Mouse (Mus musculus): ENCODE measurements around the gene Clnk. TPM values are rescaled to one million over a fixed set of nuclear protein-coding genes. Genes with fewer than 3 reads are reported as not detected.

Gene Clnk
- polyA plus RNA-seq, 1 experiment = 0.27 TPM

DNA sequence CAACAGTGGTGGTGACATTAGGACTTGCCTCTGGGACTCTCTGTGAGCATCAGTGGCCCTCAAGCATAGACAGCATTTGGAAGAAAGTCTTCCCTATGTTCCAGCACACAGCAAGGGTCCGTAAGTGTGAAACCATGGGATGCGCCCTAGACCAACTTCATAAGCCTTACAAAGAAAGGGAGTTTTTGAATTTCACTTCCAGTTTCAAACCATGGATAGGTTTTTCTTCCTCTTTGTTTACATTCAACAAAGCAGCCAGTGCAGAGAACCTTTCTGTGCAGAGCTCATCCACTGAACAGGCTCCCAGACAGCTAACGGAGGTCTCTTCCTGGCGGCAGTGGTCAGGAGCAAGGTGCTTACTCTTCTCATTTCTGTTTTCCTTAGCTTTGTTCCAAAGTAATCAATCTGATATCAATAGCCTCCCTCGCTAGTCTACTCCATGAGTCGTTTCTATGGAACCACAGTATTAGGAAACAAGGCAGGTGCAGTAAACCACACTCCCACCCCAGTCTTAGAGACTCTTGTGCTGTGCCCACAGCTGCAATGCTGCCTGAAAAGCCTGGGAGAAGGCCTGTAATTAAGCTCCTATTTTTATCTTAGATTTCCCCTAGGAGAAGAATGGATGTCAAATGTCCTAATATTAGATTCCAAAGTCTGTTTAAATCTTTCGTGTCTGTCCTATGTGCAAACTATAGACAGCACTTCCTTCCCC lies 169.1 kb downstream of the Clnk start:
- H3K4me3 ChIP-seq (ENCODE audit: control insufficient read depth, insufficient read depth, low read length) = no peak overlapping the region
- TF ChIP-seq CTCF (IDR thresholded peaks at IDR 0.05; ENCODE audit: borderline replicate concordance, control insufficient read depth, extremely low read depth, insufficient read depth, low read length, poor library complexity) (no peak), POLR2A (IDR thresholded peaks at IDR 0.05; ENCODE audit: control insufficient read depth, extremely low read depth, insufficient read depth, low read length, poor library complexity) (no peak)
- WGBS = 76% methylated on average over 7 of the region's 7 CpGs
- no peaks in the 10 kb centered on the region for H3K27me3 ChIP-seq (ENCODE audit: control insufficient read depth, insufficient read depth, low read length)
- no peak for DNase-seq
- H3K36me3 ChIP-seq (ENCODE audit: control insufficient read depth, insufficient read depth, low read length) = no peaks in the 10 kb centered on the region
- H3K27ac ChIP-seq (ENCODE audit: control insufficient read depth, insufficient read depth, low read length) = no peak overlapping the region
- no peaks in the 10 kb centered on the region for H3K4me1 ChIP-seq (replicated peaks; ENCODE audit: control insufficient read depth, insufficient read depth, low read length)

DNA sequence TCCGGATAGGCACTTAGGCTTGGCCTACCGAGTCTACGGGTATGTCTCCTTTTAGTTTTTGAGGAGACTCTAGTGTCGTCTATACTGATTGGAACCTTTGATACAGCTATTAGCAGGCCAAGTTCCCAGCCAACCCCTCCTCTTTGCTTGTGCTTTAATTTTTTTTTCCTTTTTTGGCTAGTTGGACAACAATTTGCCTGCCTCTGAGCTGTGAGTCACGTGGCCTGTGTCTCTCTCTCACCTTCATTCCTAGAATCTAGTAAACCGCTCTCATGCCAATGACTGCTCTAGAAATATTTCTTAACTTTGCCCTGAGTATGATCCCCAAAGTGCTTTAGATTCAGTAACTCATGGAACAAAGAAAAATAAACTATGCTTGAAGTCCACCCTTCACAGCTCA lies 173.7 kb downstream of the Clnk start:
- TF ChIP-seq CTCF (IDR thresholded peaks at IDR 0.05; ENCODE audit: borderline replicate concordance, control insufficient read depth, extremely low read depth, insufficient read depth, low read length, poor library complexity) (no peak), POLR2A (IDR thresholded peaks at IDR 0.05; ENCODE audit: control insufficient read depth, extremely low read depth, insufficient read depth, low read length, poor library complexity) (no peak)
- WGBS = 94% methylated on average over 6 of the region's 6 CpGs
- no peak for DNase-seq
- Histone ChIP-seq H3K36me3 (ENCODE audit: control insufficient read depth, insufficient read depth, low read length) (no peaks in the 10 kb centered on the region), H3K4me1 (replicated peaks; ENCODE audit: control insufficient read depth, insufficient read depth, low read length) (no peaks in the 10 kb centered on the region), H3K4me3 (ENCODE audit: control insufficient read depth, insufficient read depth, low read length) (no peak overlapping the region), H3K27ac (ENCODE audit: control insufficient read depth, insufficient read depth, low read length) (no peak overlapping the region), H3K27me3 (ENCODE audit: control insufficient read depth, insufficient read depth, low read length) (no peaks in the 10 kb centered on the region)

DNA sequence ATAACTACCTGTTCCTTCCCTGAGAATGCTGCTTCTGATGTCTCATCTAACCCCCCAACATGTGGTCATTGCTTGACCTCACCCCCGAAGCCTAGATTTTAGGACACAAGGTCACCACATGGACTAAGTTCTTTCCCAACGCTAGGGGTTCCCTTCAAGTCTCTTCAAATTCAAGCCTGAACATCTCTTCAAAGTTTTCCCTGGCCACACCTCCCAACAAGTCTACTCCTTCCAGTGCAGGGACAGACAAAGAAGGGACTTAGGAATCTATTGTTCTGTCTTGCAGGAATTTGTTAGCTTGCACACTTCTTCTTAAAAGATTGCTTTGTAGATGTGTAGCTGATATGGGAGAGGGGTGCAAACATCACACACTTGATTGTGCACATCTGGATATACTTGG lies 174.5 kb downstream of the Clnk start:
- Histone ChIP-seq H3K27ac (ENCODE audit: control insufficient read depth, insufficient read depth, low read length) (no peak overlapping the region), H3K4me3 (ENCODE audit: control insufficient read depth, insufficient read depth, low read length) (no peak overlapping the region), H3K36me3 (ENCODE audit: control insufficient read depth, insufficient read depth, low read length) (no peaks in the 10 kb centered on the region), H3K27me3 (ENCODE audit: control insufficient read depth, insufficient read depth, low read length) (no peaks in the 10 kb centered on the region), H3K4me1 (replicated peaks; ENCODE audit: control insufficient read depth, insufficient read depth, low read length) (no peaks in the 10 kb centered on the region)
- no peak for DNase-seq
- TF ChIP-seq POLR2A (IDR thresholded peaks at IDR 0.05; ENCODE audit: control insufficient read depth, extremely low read depth, insufficient read depth, low read length, poor library complexity) (no peak), CTCF (IDR thresholded peaks at IDR 0.05; ENCODE audit: borderline replicate concordance, control insufficient read depth, extremely low read depth, insufficient read depth, low read length, poor library complexity) (no peak)
- WGBS = 98% methylated on average over 2 of the region's 2 CpGs

DNA sequence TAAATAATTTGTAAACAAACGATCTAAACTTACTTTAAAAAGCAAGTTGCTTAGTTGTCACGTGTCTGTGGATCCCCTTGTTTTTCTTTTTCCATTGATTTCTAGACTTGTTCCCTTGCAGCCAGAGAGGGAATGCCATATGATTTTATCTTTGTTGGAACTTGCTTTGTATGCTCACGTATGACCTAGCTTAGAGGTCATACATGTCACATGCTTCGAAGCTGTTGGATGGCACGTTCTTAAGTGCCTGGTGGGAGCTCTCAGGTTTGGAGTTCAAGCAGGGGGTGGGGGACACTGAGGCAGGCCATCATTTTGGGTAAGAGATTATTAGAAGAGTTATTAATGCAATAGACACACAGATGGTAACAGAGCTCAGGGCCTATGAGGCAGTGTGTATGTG lies 178.1 kb downstream of the Clnk start:
- TF ChIP-seq CTCF (IDR thresholded peaks at IDR 0.05; ENCODE audit: borderline replicate concordance, control insufficient read depth, extremely low read depth, insufficient read depth, low read length, poor library complexity) (no peak), POLR2A (IDR thresholded peaks at IDR 0.05; ENCODE audit: control insufficient read depth, extremely low read depth, insufficient read depth, low read length, poor library complexity) (no peak)
- no peaks in the 10 kb centered on the region for H3K4me1 ChIP-seq (replicated peaks; ENCODE audit: control insufficient read depth, insufficient read depth, low read length)
- 93% methylated on average over 5 of the region's 5 CpGs for WGBS
- DNase-seq = no peak
- no peak overlapping the region for H3K4me3 ChIP-seq (ENCODE audit: control insufficient read depth, insufficient read depth, low read length)
- no peak overlapping the region for H3K27ac ChIP-seq (ENCODE audit: control insufficient read depth, insufficient read depth, low read length)
- no peaks in the 10 kb centered on the region for H3K36me3 ChIP-seq (ENCODE audit: control insufficient read depth, insufficient read depth, low read length)
- H3K27me3 ChIP-seq (ENCODE audit: control insufficient read depth, insufficient read depth, low read length) = no peaks in the 10 kb centered on the region

DNA sequence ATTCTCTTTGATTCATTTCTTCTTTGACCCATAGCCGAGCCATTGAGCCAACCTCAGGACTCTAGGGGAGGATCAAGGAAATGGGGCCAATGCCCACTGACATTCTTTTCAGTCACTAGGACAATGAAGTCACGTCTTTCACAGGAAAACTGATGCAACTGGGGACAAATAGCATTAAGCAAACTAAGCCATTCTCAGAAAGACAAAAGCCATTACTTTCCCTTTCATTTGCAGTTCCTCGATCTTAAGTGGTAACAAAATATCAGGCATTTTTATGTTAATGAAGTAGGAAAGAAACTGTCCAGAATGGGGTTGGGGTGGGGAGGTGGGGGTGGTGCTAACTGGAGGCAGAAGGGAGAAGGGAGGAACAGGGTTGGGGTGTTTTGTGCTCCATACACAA lies 178.6 kb downstream of the Clnk start:
- Histone ChIP-seq H3K27ac (ENCODE audit: control insufficient read depth, insufficient read depth, low read length) (no peak overlapping the region), H3K27me3 (ENCODE audit: control insufficient read depth, insufficient read depth, low read length) (no peaks in the 10 kb centered on the region), H3K4me1 (replicated peaks; ENCODE audit: control insufficient read depth, insufficient read depth, low read length) (no peaks in the 10 kb centered on the region), H3K4me3 (ENCODE audit: control insufficient read depth, insufficient read depth, low read length) (no peak overlapping the region), H3K36me3 (ENCODE audit: control insufficient read depth, insufficient read depth, low read length) (no peaks in the 10 kb centered on the region)
- no peak for DNase-seq
- WGBS = 72% methylated on average over 3 of the region's 3 CpGs
- no peak for TF ChIP-seq CTCF (IDR thresholded peaks at IDR 0.05; ENCODE audit: borderline replicate concordance, control insufficient read depth, extremely low read depth, insufficient read depth, low read length, poor library complexity)
- no peak for TF ChIP-seq POLR2A (IDR thresholded peaks at IDR 0.05; ENCODE audit: control insufficient read depth, extremely low read depth, insufficient read depth, low read length, poor library complexity)

DNA sequence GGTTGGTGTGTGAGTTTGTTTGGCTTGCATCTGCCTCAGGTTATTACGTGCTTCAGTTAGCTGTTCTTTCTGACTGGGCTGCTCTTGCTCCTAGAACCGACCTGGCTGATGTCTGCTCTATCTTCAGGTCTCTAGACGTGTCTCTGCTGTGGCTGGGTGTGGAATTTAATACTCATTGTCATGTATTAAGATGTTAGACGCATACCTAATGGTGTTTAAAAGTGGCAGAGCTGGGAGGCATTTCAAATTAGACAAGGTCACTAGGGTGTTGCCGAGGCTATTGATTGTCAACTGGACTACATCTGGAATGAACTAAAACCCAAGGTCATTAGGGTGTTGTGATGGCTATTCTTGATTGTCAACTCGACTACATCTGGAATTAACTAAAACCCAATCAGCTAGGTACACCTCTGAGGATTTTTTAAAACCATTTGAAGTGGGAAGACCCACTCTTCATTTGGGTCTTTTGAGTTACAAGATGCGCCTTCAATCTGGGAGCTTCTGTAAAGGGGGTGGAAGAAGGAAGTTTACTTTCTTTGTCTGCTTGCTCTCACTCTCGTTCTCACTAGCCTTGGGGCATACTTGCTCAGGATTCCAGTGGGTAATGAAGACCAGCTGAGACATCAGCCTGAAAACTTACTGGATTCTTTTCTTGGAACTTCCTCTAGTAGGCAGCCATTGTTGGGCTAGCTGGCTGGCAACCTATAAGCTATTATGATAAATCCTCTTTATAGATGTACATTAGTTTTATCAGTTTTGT lies 179.8 kb downstream of the Clnk start:
- Histone ChIP-seq H3K4me3 (ENCODE audit: control insufficient read depth, insufficient read depth, low read length) (no peak overlapping the region), H3K36me3 (ENCODE audit: control insufficient read depth, insufficient read depth, low read length) (no peaks in the 10 kb centered on the region), H3K27ac (ENCODE audit: control insufficient read depth, insufficient read depth, low read length) (no peak overlapping the region), H3K27me3 (ENCODE audit: control insufficient read depth, insufficient read depth, low read length) (no peaks in the 10 kb centered on the region), H3K4me1 (replicated peaks; ENCODE audit: control insufficient read depth, insufficient read depth, low read length) (no peaks in the 10 kb centered on the region)
- no peak for DNase-seq
- TF ChIP-seq CTCF (IDR thresholded peaks at IDR 0.05; ENCODE audit: borderline replicate concordance, control insufficient read depth, extremely low read depth, insufficient read depth, low read length, poor library complexity) = no peak
- TF ChIP-seq POLR2A (IDR thresholded peaks at IDR 0.05; ENCODE audit: control insufficient read depth, extremely low read depth, insufficient read depth, low read length, poor library complexity) = no peak
- 91% methylated on average over 8 of the region's 8 CpGs for WGBS
